Mouse (Mus musculus) kidney, embryonic 15.5 days (tissue): Measurements from ENCODE around the gene Kit. TPM values are rescaled to one million over a fixed set of nuclear protein-coding genes. Genes with fewer than 3 reads are reported as not detected.

Source experiments
- ATAC-seq: fragments of 200-750 bp; cut with Nextera tagmentation; replicated peaks from 2 replicates; pipeline ENCODE4 v1.8.0; 2017; ENCODE audit warnings: moderate TSS enrichment; ENCODE audit not compliant: low FRiP score
- H3K27ac ChIP-seq: fragments of 300-500 bp; sonication (generic); 2 replicates; pipeline ENCODE4 v1.5.1; 2015; ENCODE audit warnings: mild to moderate bottlenecking, inconsistent platforms
- H3K27me3 ChIP-seq: fragments of 300-500 bp; sonication (generic); 2 replicates; pipeline ENCODE4 v1.6.1; 2015; ENCODE audit warnings: inconsistent platforms
- H3K36me3 ChIP-seq: fragments of 300-500 bp; sonication (generic); 2 replicates; pipeline ENCODE4 v1.6.1; 2015; ENCODE audit warnings: inconsistent platforms
- H3K4me1 ChIP-seq: fragments of 300-500 bp; sonication (generic); 2 replicates; pipeline ENCODE4 v1.6.1; 2015; ENCODE audit warnings: inconsistent platforms
- H3K4me2 ChIP-seq: fragments of 300-500 bp; sonication (generic); 2 replicates; pipeline ENCODE4 v1.6.1; 2015; ENCODE audit warnings: moderate library complexity, mild to moderate bottlenecking, inconsistent platforms
- H3K4me3 ChIP-seq: fragments of 300-500 bp; sonication (generic); replicated peaks from 2 replicates; pipeline ENCODE4 v1.5.1; 2015; ENCODE audit warnings: mild to moderate bottlenecking, inconsistent platforms
- H3K9ac ChIP-seq: fragments of 300-500 bp; sonication (generic); 2 replicates; pipeline ENCODE4 v1.6.1; 2015; ENCODE audit warnings: mild to moderate bottlenecking, inconsistent platforms
- H3K9me3 ChIP-seq: fragments of 300-500 bp; sonication (generic); replicated peaks from 2 replicates; pipeline ENCODE4 v1.6.1; 2016; ENCODE audit warnings: inconsistent platforms
- WGBS: fragments of 180-500 bp; shearing (Covaris S2); methylation state at CpG from one replicate; pipeline ENCODE4 v1.1.7; 2015; ENCODE audit warnings: mixed read lengths; 5-methylcytosine and 5-hydroxymethylcytosine counted together
- polyA plus RNA-seq: library from polyadenylated mRNA; unstranded; fragments of >200 nt; fragmentation: Nextera tagmentation; extraction: Ambion mirVana; gene quantifications from 2 replicates; pipeline ENCODE4 v1.2.1, GENCODE M21; 2015

Gene Kit
- polyA plus RNA-seq = 17.5 and 20.2 TPM in 2 replicates

DNA sequence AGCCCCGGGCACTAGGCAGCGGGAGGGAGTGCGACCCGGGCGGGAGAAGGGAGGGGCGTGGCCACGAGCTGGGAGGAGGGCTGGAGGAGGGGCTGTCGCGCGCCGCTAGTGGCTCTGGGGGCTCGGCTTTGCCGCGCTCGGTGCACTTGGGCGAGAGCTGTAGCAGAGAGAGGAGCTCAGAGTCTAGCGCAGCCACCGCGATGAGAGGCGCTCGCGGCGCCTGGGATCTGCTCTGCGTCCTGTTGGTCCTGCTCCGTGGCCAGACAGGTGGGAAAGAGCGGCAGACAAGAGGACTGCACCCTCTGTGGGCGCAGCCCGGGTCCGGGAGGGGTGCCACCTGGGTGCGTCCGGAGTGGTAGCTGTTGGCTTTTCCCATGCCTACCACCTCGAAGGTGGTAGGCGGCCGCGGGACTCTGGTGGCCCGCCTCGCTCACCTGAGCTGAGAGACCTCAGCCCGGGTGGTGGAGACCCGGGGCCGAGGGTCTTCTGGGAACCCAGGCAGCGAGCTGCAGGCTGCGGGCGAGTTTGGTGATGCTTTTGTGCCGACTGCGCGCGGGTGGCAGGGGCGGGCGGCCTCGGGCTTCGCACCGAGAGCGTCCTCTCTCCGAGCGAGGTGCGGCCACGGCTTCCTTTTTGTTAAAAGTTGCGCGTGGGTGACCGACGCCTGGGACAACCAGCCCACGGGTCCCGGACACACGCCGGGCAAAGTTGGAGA is at the start of gene Kit:
TSS of gene Kit (plus strand) at position 65 of the 715 bp plus-strand sequence.
- peak; percentile 94 for ATAC-seq
- Histone ChIP-seq H3K27ac (peak within 1 kb of the TSS; percentile 55; the same call in 1 of the 2 replicates), H3K27me3 (peaks cover 15% of the 10 kb centered on the region), H3K9ac (peak within 1 kb of the TSS; percentile 54), H3K4me1 (peaks cover 29% of the 10 kb centered on the region), H3K36me3 (no peaks in the 10 kb centered on the region), H3K4me3 (peak within 1 kb of the TSS; percentile 57), H3K9me3 (no peaks in the 10 kb centered on the region), H3K4me2 (peak within 1 kb of the TSS; percentile 84)
- under 1% methylated on average over 65 of the region's 65 CpGs for WGBS

DNA sequence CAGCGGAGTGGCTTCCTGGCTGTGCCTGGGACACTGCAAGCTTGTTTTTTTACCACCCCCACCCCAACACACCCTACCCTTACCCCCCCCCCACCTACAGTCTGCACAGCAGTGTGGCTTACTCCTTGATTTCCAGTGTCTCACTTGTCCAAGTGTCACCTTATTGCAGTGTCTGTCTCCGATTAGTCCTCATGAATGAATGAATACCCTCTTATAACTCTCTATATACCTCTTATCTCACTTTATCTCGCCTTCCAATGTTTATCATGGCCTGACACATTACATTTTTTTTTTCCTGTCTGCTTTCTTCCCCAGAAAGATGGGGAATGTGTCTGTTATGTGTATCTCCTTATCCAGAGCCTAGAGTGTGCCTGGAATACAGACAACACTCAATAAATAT is 38.6 kb upstream of the Kit start:
- H3K4me1 ChIP-seq = peaks cover 13% of the 10 kb centered on the region; the same call in 1 of the 2 replicates
- H3K4me2 ChIP-seq = no peak overlapping the region
- no peak overlapping the region for H3K4me3 ChIP-seq
- 72% methylated on average over 3 of the region's 3 CpGs for WGBS
- H3K27ac ChIP-seq = no peak overlapping the region
- H3K36me3 ChIP-seq = no peaks in the 10 kb centered on the region
- no peak for ATAC-seq
- no peaks in the 10 kb centered on the region for H3K27me3 ChIP-seq
- H3K9me3 ChIP-seq = no peaks in the 10 kb centered on the region
- H3K9ac ChIP-seq = no peak overlapping the region

DNA sequence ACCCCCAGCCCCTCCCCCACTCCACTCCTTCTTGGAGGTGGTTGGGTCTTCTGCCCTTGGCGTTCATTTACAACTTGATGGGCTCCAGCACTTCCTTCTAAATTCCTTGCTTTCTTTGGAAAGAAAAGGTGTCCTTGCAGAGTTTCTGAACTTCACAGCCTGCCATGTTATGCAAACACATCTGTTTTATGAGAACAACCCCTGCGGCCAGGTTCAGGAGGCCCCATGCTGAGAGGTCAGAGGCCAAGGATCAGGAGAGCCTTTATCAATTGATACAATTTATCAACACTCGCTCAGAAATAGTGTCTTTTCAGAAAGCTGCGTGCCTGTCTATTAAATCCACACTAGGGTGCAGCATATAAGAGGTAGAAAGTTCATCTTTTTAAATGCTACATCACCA is 37.0 kb upstream of the Kit start:
- Histone ChIP-seq H3K9me3 (no peaks in the 10 kb centered on the region), H3K27me3 (no peaks in the 10 kb centered on the region), H3K27ac (no peak overlapping the region), H3K4me1 (peaks cover 13% of the 10 kb centered on the region; the same call in 1 of the 2 replicates), H3K4me3 (no peak overlapping the region), H3K4me2 (no peak overlapping the region), H3K36me3 (no peaks in the 10 kb centered on the region), H3K9ac (no peak overlapping the region)
- WGBS = 32% methylated on average over 4 of the region's 4 CpGs
- ATAC-seq = no peak

DNA sequence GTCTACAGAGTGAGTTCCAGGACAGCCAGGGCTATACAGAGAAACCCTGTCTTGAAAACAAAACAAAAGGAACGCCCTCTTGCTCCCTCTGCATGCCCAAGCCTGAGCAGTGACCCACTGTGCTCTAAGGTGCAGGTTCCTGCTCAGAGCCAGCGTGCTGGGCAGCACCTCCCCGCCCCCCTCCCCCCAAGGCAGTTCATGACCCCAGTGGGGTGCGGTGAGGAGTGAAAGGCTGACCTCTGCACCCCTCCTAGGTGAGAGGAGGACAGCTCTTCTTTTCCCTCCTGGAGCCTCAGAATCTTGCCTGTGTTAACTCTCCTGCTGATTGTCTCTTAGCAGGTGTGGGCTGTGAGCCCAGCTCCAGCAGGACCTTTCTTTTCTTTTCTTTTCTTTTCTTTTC is 36.3 kb upstream of the Kit start:
- no peak for ATAC-seq
- Histone ChIP-seq H3K4me1 (peaks cover 13% of the 10 kb centered on the region; the same call in 1 of the 2 replicates), H3K9me3 (no peaks in the 10 kb centered on the region), H3K36me3 (no peaks in the 10 kb centered on the region), H3K4me2 (no peak overlapping the region), H3K27ac (no peak overlapping the region), H3K27me3 (no peaks in the 10 kb centered on the region), H3K9ac (no peak overlapping the region), H3K4me3 (no peak overlapping the region)
- WGBS = 36% methylated on average over 4 of the region's 4 CpGs

DNA sequence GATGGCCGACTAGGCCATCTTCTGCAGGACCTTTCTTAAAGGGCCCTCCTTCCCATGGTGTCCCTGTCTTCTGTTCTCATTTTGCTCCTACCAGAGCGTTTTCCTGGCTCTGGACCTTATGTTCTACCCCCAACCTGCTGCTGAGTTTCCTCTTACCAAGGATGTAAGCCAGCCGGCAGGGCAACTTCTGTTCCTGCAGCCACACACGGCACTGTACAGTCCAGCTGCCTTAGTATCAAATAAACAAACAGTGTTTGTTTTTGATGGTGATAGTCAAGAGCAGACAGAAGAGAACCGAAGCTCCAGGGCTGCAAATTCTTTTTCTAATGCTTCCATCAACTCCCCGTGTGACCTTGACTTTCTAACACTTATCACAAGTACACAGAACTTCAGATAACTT is 35.6 kb upstream of the Kit start:
- Histone ChIP-seq H3K4me3 (no peak overlapping the region), H3K9me3 (no peaks in the 10 kb centered on the region), H3K4me1 (peaks cover 13% of the 10 kb centered on the region), H3K9ac (no peak overlapping the region), H3K36me3 (no peaks in the 10 kb centered on the region), H3K27ac (no peak overlapping the region), H3K27me3 (no peaks in the 10 kb centered on the region), H3K4me2 (no peak overlapping the region)
- 18% methylated on average over 6 of the region's 6 CpGs for WGBS
- ATAC-seq = no peak

DNA sequence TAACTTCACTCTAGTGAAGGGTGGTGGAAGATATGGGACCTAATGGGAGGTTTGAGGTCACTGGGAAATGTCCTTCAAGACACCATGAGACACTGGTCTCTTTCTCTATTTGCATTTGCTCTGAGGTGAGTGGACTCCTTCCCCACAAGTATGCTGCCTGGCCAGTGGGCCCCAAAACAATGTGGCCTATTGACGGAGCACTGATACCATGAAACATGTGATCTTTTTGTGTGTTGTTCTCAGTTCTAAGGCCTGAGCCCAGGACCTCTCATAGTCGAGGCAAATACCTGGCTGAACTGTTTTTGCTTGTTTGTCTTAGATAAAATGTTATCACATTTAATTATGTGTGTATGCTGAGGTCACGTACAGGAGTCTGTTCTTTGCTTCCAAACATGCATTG is 31.0 kb upstream of the Kit start:
- Histone ChIP-seq H3K4me1 (peaks cover 11% of the 10 kb centered on the region), H3K36me3 (no peaks in the 10 kb centered on the region), H3K9ac (no peak overlapping the region), H3K4me2 (no peak overlapping the region), H3K27ac (no peak overlapping the region), H3K27me3 (no peaks in the 10 kb centered on the region), H3K4me3 (no peak overlapping the region), H3K9me3 (no peaks in the 10 kb centered on the region)
- 73% methylated on average over 3 of the region's 3 CpGs for WGBS
- ATAC-seq = no peak

DNA sequence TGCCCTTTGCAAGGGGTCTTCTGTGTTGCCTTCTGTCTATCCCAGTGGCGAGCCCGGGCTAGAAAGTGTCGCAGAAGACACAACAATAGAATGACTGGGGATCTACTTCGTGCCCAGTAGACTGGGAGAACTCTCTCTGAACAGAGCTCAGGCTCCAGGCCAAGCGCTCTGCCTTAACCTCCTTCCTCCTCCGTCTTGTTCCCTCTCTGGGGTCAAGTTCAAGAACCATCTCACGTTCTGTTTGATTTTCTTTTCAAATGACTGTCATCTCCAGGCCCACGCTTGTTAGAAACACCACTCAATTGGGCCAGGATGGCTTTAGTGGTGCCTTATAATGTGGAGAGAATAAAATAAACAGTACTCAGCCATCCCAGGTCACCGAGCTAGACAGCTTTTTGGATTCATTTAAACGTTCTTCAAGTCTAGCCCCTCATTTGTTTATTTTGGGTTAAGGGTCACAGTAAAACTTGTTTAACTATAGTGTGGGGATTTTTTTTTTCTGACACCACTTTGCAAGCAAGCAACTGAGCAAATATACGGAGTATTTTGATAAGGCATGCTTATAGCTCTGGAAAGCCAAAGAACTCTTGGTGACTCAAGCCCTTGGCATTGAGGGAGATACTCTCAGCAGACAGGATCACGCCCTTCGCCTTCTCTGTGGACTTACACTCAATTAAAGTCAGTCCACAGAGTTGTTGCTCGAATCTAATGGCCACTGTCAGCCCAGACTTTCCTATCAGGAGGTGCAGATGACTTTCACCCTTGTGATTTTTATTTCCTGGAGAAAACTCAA is 30.0 kb upstream of the Kit start:
- Histone ChIP-seq H3K4me2 (no peak overlapping the region), H3K27ac (0 out of 2 replicates have a peak overlapping the region, but pooled peaks have one; percentile 1), H3K4me1 (peaks cover 7% of the 10 kb centered on the region; the same call in 1 of the 2 replicates), H3K36me3 (no peaks in the 10 kb centered on the region), H3K4me3 (no peak overlapping the region), H3K9me3 (no peaks in the 10 kb centered on the region), H3K9ac (no peak overlapping the region), H3K27me3 (no peaks in the 10 kb centered on the region)
- 35% methylated on average over 14 of the region's 14 CpGs for WGBS
- ATAC-seq = peak; percentile 54; the same call in 1 of the 2 replicates

DNA sequence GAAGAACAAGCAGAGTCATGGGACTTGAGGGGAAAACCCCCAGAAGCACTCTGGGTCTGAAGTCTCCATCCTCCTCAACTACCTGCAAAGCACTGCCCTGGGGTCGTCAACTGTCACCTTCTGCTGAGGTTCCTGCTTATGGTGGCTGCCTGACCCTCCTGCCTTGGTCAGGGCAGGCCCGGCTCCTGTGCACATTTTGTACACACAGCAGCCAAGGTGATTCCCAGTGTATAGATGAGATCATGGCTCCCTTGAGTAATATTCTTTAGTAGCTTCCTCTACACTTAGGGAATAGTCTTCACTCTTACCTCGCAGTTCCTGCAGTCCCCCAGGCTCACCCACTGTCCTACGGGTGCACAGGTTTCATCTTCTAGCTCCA is 29.5 kb upstream of the Kit start:
- H3K9ac ChIP-seq = no peak overlapping the region
- no peak overlapping the region for H3K27ac ChIP-seq
- no peak overlapping the region for H3K4me2 ChIP-seq
- H3K36me3 ChIP-seq = no peaks in the 10 kb centered on the region
- H3K4me1 ChIP-seq = peaks cover 7% of the 10 kb centered on the region; the same call in 1 of the 2 replicates
- H3K9me3 ChIP-seq = no peaks in the 10 kb centered on the region
- no peaks in the 10 kb centered on the region for H3K27me3 ChIP-seq
- 0 out of 2 replicates have a peak, but pooled peaks have one; percentile 12 for ATAC-seq
- H3K4me3 ChIP-seq = no peak overlapping the region
- WGBS = 62% methylated on average over 4 of the region's 4 CpGs

DNA sequence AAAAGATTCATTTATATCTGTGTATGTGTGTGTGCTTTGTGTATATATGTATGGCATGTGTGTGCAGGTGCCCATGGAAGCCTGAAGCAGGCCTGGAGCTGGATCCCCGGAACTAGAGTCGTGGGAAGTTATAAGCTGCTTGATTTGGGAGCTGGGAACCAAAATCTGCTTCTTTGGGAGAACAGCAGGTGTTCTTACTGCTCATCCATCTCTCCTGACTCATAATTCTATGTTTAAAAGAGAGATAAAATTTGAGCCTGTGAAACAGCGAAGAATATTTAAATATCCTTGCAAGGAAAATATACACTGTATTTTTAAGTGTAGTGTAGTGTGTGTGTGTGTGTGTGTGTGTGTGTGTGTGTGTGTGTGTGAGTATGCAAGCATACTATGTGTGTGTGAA is 21.7 kb upstream of the Kit start:
- Histone ChIP-seq H3K4me3 (no peak overlapping the region), H3K9ac (no peak overlapping the region), H3K9me3 (no peaks in the 10 kb centered on the region), H3K4me1 (no peaks in the 10 kb centered on the region), H3K27ac (no peak overlapping the region), H3K4me2 (no peak overlapping the region), H3K27me3 (no peaks in the 10 kb centered on the region), H3K36me3 (no peaks in the 10 kb centered on the region)
- ATAC-seq = no peak
- WGBS = 93% methylated on average over 3 of the region's 3 CpGs

DNA sequence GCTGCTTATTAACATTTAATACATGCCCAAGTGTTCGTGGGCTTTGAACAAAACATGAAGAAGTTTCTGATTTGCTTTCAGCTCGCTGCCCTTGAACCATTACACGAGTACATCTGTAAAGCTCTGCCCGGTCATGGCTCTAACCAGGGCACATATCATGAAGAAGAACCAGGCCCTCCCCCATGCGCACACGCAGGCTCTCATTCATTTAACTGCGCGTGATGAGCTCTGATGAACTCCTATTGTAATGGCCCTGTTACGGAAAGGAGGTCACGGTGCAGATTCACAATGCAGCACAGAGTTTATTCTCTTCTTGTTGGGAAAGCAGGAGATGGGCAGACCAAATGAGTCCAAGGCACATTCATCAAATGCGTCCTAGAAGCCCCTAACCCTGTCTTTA is 17.1 kb upstream of the Kit start:
- H3K36me3 ChIP-seq = no peaks in the 10 kb centered on the region
- no peak overlapping the region for H3K4me2 ChIP-seq
- no peak overlapping the region for H3K9ac ChIP-seq
- no peak for ATAC-seq
- no peak overlapping the region for H3K27ac ChIP-seq
- 75% methylated on average over 11 of the region's 11 CpGs for WGBS
- peaks cover 4% of the 10 kb centered on the region for H3K4me1 ChIP-seq
- no peak overlapping the region for H3K4me3 ChIP-seq
- H3K27me3 ChIP-seq = no peaks in the 10 kb centered on the region
- H3K9me3 ChIP-seq = no peaks in the 10 kb centered on the region

DNA sequence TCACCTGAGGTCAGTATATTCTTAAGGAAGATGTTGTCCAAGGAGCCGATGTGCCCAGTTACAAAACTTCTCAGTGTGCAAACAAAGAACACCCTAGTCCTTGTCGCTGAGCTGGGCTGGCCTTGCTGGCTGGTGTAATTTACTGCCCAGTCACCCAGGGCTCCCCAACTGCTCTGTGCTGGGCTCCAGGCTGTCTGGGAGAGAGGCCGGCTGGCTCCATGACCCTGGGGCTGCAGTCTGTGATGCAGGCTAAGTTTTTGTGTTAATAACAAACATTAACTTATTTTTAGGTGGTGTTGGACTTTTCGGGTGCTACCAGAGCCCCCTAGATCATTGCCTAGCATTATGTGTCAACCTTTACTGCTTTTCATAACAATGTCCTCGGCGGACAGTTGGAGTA is 15.4 kb upstream of the Kit start:
- Histone ChIP-seq H3K9ac (no peak overlapping the region), H3K27ac (no peak overlapping the region), H3K4me3 (no peak overlapping the region), H3K27me3 (no peaks in the 10 kb centered on the region), H3K9me3 (no peaks in the 10 kb centered on the region), H3K4me1 (peaks cover 4% of the 10 kb centered on the region), H3K4me2 (no peak overlapping the region), H3K36me3 (no peaks in the 10 kb centered on the region)
- WGBS = 30% methylated on average over 6 of the region's 6 CpGs
- peak; percentile 83 for ATAC-seq

DNA sequence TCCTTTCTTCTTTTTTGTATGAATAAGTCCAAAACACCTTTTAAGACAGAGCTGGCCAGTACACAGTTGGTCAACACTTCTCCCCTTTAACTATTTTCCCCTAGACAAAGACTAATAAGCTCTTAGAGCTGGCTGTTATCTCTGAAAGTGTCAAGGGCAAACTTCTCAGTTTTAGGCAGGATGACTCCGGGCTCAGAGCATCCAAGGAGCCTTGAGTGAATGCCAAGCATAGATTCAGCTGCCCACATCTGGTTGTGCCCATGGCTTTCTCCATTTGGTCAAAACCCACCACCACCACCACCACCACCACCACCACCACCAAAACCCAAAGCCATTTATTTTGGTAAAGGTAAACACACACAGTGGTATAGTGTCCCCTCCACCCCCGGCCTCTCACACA is 13.5 kb upstream of the Kit start:
- no peaks in the 10 kb centered on the region for H3K9me3 ChIP-seq
- H3K4me3 ChIP-seq = no peak overlapping the region
- no peaks in the 10 kb centered on the region for H3K36me3 ChIP-seq
- no peak overlapping the region for H3K9ac ChIP-seq
- H3K4me1 ChIP-seq = peaks cover 4% of the 10 kb centered on the region
- WGBS = 94% methylated on average over 2 of the region's 2 CpGs
- H3K4me2 ChIP-seq = no peak overlapping the region
- H3K27ac ChIP-seq = no peak overlapping the region
- ATAC-seq = no peak
- no peaks in the 10 kb centered on the region for H3K27me3 ChIP-seq
